18 mouse cellular contexts compared by ENCODE assay signal in genomic region chr14:9509678-9510077, GRCm38 (mm10).
DNase-seq lines count a peak whose midpoint lies in the region.
"Had no signal": no experiment of that assay in that cellular context is flagged by ENCODE, and none has a peak within 500 bp of the region (broad histone marks: within the 10 kb centered on the region; RNA-seq: fewer than 3 reads in every experiment).

No protein-coding gene starts in this region.

- intact Hi-C loops in left cerebral cortex, postnatal 10 days (cut with DNase I): no loop called here
- intact Hi-C loops in heart, postnatal 14 days (cut with DNase I): no loop called here

- DNase-seq in frontal cortex, adult 2 months (ENCODE audit: extremely low spot score in 1 of 2, low spot score in 1 of 2): peak; percentile 11 to 49
- no peak for DNase-seq in frontal cortex, postnatal 25 days (ENCODE audit: low spot score in 2 of 2)
- DNase-seq in left cerebral cortex, adult 9 months (ENCODE audit: low spot score in 2 of 2): peak; percentile 21 to 54
- DNase-seq in left cerebral cortex, postnatal 10 days (ENCODE audit: extremely low spot score in 1 of 2, low spot score in 2 of 2): no peak
- DNase-seq in brain, adult 2 months (ENCODE audit: low read depth, low spot score): peak; percentile 67
- no peak for DNase-seq in heart, postnatal 14 days
- DNase-seq: adrenal gland, postnatal 10 days; adrenal gland, postnatal 36 days; B cell, adult 2 months; cerebellum, adult 11 months; cerebellum, adult 2 months; cerebellum, adult 9-11 months; cerebellum, postnatal 25 days; forebrain, postnatal 0 days; gastrocnemius, adult 2 months; gastrocnemius, postnatal 14 days; heart, adult 11 months; heart, postnatal 4 days had no signal

Comparison
In these comparisons a context has a peak if more than half of its experiments do, and no peak if none do; other contexts are left out.
1. DNase-seq: peak in frontal cortex, adult 2 months (2 of 2), left cerebral cortex, adult 9 months (2 of 2) and brain, adult 2 months (single experiment); none in frontal cortex, postnatal 25 days (0 of 2), left cerebral cortex, postnatal 10 days (0 of 2) and heart, postnatal 14 days (0 of 2).